Mouse (Mus musculus): ENCODE measurements at regions not wholly inside any gene's neighbourhood (a gene's known extent, or its start where the extent isn't known, plus 50 kb on each side); places are given as distances from the start of the nearest gene placed in this dataset.

DNA sequence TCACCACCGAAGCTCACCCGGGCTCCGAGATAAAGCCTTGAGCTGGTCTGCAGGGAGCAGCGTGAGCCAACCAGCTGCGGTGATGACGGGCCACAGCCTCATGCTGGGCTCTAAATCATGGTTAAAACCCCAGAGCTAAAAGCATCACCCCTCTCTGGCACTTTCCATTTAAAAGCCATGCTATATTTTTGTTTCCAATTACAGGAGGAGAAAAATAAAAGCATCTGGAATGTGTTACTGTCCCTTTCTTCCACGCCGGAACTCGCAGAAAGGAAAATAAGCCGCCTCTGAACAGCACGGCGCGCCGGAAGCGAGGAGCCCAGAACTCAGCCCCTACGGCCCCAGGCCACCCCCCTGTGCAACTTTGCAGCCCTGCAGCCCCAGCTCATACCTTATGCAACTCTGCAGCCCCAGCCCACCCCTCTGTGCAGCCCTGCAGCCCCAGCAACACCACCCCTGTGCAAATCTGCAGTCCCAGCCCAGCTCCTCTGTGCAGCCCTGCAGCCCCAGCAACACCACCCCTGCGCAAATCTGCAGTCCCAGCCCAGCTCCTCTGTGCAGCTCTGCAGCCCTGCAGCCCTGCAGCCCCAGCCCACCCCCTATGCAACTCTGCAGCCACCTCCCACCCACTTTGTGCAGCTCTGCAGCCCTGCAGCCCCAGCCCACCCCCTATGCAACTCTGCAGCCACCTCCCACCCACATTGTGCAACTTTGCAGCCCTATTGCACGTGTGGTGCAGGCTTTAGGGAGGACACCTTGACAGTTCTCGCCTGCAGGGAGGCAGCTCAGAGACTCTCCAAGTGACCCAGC lies 97.9 kb downstream of the Mis18a start:
- TF ChIP-seq POLR2A (IDR thresholded peaks at IDR 0.05; ENCODE audit: extremely low read depth, insufficient read depth, low read length) = no peak
- TF ChIP-seq CTCF (IDR thresholded peaks at IDR 0.05; ENCODE audit: extremely low read depth, insufficient read depth, low read length) = no peak
